Mouse (Mus musculus) embryonic fibroblast, embryonic 13.5 days (primary cell): ENCODE results near the gene Tmem108.
"Not testable (repeated sequence)": the region's sequence is repeated elsewhere in the genome, so short reads cannot be mapped to it uniquely, and the experiment has no call there.

Experiments
- CTCF ChIP-seq: IDR thresholded peaks from 2 replicates; pipeline ENCODE4 v1.5.1; 2011; ENCODE audit warnings: mild to moderate bottlenecking, control low read depth, low read length, moderate library complexity, borderline replicate concordance; ENCODE audit not compliant: insufficient read depth
- POLR2A ChIP-seq: IDR thresholded peaks from 2 replicates; pipeline ENCODE4 v1.6.1; 2011; ENCODE audit warnings: low read depth, mild to moderate bottlenecking, control low read depth, low read length, moderate library complexity

DNA sequence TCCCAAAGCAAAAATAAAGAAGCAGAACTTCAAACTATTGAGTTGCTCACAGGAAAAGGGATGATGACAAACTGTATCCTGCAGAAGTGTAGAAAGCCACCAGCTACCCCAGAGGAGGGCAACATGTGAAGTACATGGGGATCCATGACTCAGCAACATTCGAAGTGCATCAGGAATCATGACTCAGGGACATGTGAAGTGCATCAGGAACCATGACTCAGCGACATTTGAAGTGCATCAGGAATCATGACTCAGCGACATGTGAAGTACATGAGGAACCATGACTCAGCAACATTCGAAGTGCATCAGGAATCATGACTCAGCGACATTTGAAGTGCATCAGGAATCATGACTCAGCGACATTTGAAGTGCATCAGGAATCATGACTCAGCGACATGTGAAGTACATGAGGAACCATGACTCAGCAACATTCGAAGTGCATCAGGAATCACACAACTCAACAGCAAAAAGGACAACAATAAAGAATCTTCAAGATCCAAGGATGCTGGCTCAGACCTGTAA is 91.0 kb downstream of the Tmem108 start:
- TF ChIP-seq POLR2A, CTCF: not testable (repeated sequence)
